Mouse (Mus musculus): ENCODE measurements around the gene Vars.
A peak's percentile ranks its signal among the peaks of the same experiment; 100 is the strongest.

The Vars gene

GRCm38 (mm10) chr17:35048932-35049440, 48.2 kb downstream of the Vars start:
- DNase-seq (ENCODE audit: low spot score), result no peak

GRCm38 (mm10) chr17:35049561-35050016, 48.8 kb downstream of the Vars start, which contains the start of gene Clic1:
Clic1 (plus strand) TSS chr17:35049966.
- peak; percentile 70 for DNase-seq (ENCODE audit: low spot score)

- DNase-seq (ENCODE audit: low spot score), result peak; percentile 61
Measured at GRCm38 (mm10) chr17:35050126-35050750, 49.5 kb downstream of the Vars start.

GRCm38 (mm10) chr17:35051156-35052086, 50.6 kb downstream of the Vars start:
- peak; percentile 69 for DNase-seq (ENCODE audit: low spot score)

GRCm38 (mm10) chr17:35052271-35052798, 51.5 kb downstream of the Vars start:
- DNase-seq (ENCODE audit: low spot score), result no peak

GRCm38 (mm10) chr17:35055691-35056495, 55.1 kb downstream of the Vars start:
- no peak for DNase-seq (ENCODE audit: low spot score)

GRCm38 (mm10) chr17:35057090-35057489, 56.3 kb downstream of the Vars start:
- no peak for DNase-seq (ENCODE audit: low spot score)

- no peak for DNase-seq (ENCODE audit: low spot score)
Measured at GRCm38 (mm10) chr17:35058316-35058715, 57.5 kb downstream of the Vars start.

GRCm38 (mm10) chr17:35058911-35059892, 58.4 kb downstream of the Vars start, which contains the start of gene Ddah2:
Ddah2 (plus strand) TSS chr17:35059035.
- DNase-seq (ENCODE audit: low spot score), result peak; percentile 81

- DNase-seq (ENCODE audit: low spot score), result no peak
Measured at GRCm38 (mm10) chr17:35060071-35060470, 59.3 kb downstream of the Vars start.

- no peak for DNase-seq (ENCODE audit: low spot score)
Measured at GRCm38 (mm10) chr17:35060737-35061297, 60.0 kb downstream of the Vars start.

- no peak for DNase-seq (ENCODE audit: low spot score)
Measured at GRCm38 (mm10) chr17:35061299-35061698, 60.5 kb downstream of the Vars start.

GRCm38 (mm10) chr17:35063466-35063865, 62.7 kb downstream of the Vars start:
- DNase-seq (ENCODE audit: low spot score), result peak; percentile 69

- DNase-seq (ENCODE audit: low spot score), result no peak
Measured at GRCm38 (mm10) chr17:35064378-35064877, 63.6 kb downstream of the Vars start.

- peak; percentile 67 for DNase-seq (ENCODE audit: low spot score)
Measured at GRCm38 (mm10) chr17:35064951-35065947, 64.5 kb downstream of the Vars start, which contains the start of gene Ly6g6c. Ly6g6c (plus strand) TSS chr17:35065388.

Measured in adipocyte (in vitro differentiated cells).